Mouse (Mus musculus): ENCODE results near the gene Pramel7. TPM values are rescaled to one million over a fixed set of nuclear protein-coding genes. Genes with fewer than 3 reads are reported as not detected.

The Pramel7 gene
- polyA plus RNA-seq, 1 experiment from 2014 or later: not detected

DNA sequence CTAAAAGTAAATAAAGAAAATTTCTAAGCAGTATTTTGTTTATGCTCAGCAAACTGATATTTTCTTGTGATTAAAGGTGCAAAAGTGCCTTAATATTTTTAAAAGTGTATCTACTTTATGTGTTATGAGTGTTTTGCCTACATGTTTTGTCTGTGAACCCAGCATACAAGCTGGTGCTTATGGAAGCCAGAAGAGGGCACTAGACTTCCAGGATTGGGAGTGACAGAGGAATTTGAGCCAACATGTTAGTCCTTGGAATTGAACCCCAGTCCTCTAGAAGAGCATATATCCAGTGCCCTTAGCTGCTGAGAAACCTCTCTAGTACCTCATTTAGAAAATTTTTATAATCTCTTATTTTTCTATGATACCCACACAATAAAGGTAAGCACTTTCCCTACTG lies 16.7 kb downstream of the Pramel7 start:
- no peak overlapping the region for H3K9ac ChIP-seq (replicated peaks)
- no peak for ATAC-seq (ENCODE audit: low FRiP score, low read depth)
- H3K27me3 ChIP-seq: no peaks in the 10 kb centered on the region

GRCm38 (mm10) chr2:87461769-87462168 lies 35.1 kb downstream of the Pramel7 start:
- H3K4me3 ChIP-seq: no peak overlapping the region

More for the DNA sequence above, 16.7 kb downstream of the Pramel7 start:
- Histone ChIP-seq H3K4me3 (no peak overlapping the region), H3K36me3 (no peaks in the 10 kb centered on the region), H3K9me3 (no peaks in the 10 kb centered on the region), H3K4me2 (replicated peaks) (no peak overlapping the region), H3K4me1 (no peaks in the 10 kb centered on the region), H3K27ac (replicated peaks) (no peak overlapping the region)

GRCm38 (mm10) chr2:87453662-87454061 lies 43.2 kb downstream of the Pramel7 start, which contains the start of gene Olfr1126:
Gene Olfr1126, plus strand, starts transcription at chr2:87453962.
- ATAC-seq (ENCODE audit: low FRiP score, low read depth): no peak
- no peak within 1 kb of the TSS for H3K4me2 ChIP-seq (replicated peaks)
- no peak within 1 kb of the TSS for H3K9ac ChIP-seq (replicated peaks)
- no peaks in the 10 kb centered on the region for H3K9me3 ChIP-seq
- no peaks in the 10 kb centered on the region for H3K4me1 ChIP-seq
- H3K4me3 ChIP-seq: no peak within 1 kb of the TSS
- H3K36me3 ChIP-seq: no peaks in the 10 kb centered on the region
- no peak within 1 kb of the TSS for H3K27ac ChIP-seq (replicated peaks)
- H3K27me3 ChIP-seq: no peaks in the 10 kb centered on the region

More at GRCm38 (mm10) chr2:87461769-87462168, 35.1 kb downstream of the Pramel7 start:
- no peak for ATAC-seq (ENCODE audit: low FRiP score, low read depth)
- H3K9ac ChIP-seq (replicated peaks): no peak overlapping the region
- H3K4me2 ChIP-seq (replicated peaks): no peak overlapping the region
- 94% methylated on average over 4 of the region's 4 CpGs for WGBS
- no peaks in the 10 kb centered on the region for H3K4me1 ChIP-seq
- H3K27ac ChIP-seq (replicated peaks): no peak overlapping the region
- no peaks in the 10 kb centered on the region for H3K9me3 ChIP-seq
- no peaks in the 10 kb centered on the region for H3K36me3 ChIP-seq
- H3K27me3 ChIP-seq: no peaks in the 10 kb centered on the region

Other genes starting within 250 kb of the Pramel7 start
- gene Olfr1115, start 249.1 kb downstream of the Pramel7 start, polyA plus RNA-seq (2016; fragmentation: Nextera tagmentation; extraction: Ambion mirVana): not detected in 2 replicates
- not detected in 2 replicates for gene Olfr1116, start 229.6 kb downstream of the Pramel7 start, polyA plus RNA-seq (2016; fragmentation: Nextera tagmentation; extraction: Ambion mirVana)
- gene Olfr1118, start 189.5 kb downstream of the Pramel7 start, polyA plus RNA-seq (2016; fragmentation: Nextera tagmentation; extraction: Ambion mirVana): not detected in 2 replicates
- not detected in 2 replicates for gene Olfr1120, start 142.3 kb downstream of the Pramel7 start, polyA plus RNA-seq (2016; fragmentation: Nextera tagmentation; extraction: Ambion mirVana)
- gene Olfr1121, start 127.2 kb downstream of the Pramel7 start, polyA plus RNA-seq (2016; fragmentation: Nextera tagmentation; extraction: Ambion mirVana): not detected in 2 replicates
- not detected in 2 replicates for gene Olfr1122, start 111.2 kb downstream of the Pramel7 start, polyA plus RNA-seq (2016; fragmentation: Nextera tagmentation; extraction: Ambion mirVana)
- not detected in 2 replicates for gene Olfr1123, start 80.5 kb downstream of the Pramel7 start, polyA plus RNA-seq (2016; fragmentation: Nextera tagmentation; extraction: Ambion mirVana)
- gene Olfr1124, start 66.8 kb downstream of the Pramel7 start, polyA plus RNA-seq (2016; fragmentation: Nextera tagmentation; extraction: Ambion mirVana): 0.09 and 0.16 TPM in 2 replicates
- not detected in 2 replicates for gene Olfr1126, start 43.1 kb downstream of the Pramel7 start, polyA plus RNA-seq (2016; fragmentation: Nextera tagmentation; extraction: Ambion mirVana)
- gene Pramel6, start 9.5 kb upstream of the Pramel7 start, polyA plus RNA-seq (2016; fragmentation: Nextera tagmentation; extraction: Ambion mirVana): not detected in 2 replicates
- gene Olfr153, start 34.7 kb upstream of the Pramel7 start, polyA plus RNA-seq (2016; fragmentation: Nextera tagmentation; extraction: Ambion mirVana): not detected in 2 replicates
- gene Olfr1128, start 48.4 kb upstream of the Pramel7 start, polyA plus RNA-seq (2016; fragmentation: Nextera tagmentation; extraction: Ambion mirVana): not detected in 2 replicates
- not detected in 2 replicates for gene Olfr1129, start 76.8 kb upstream of the Pramel7 start, polyA plus RNA-seq (2016; fragmentation: Nextera tagmentation; extraction: Ambion mirVana)
- gene Olfr1130, start 109.1 kb upstream of the Pramel7 start, polyA plus RNA-seq (2016; fragmentation: Nextera tagmentation; extraction: Ambion mirVana): not detected in 2 replicates
- gene Olfr1131, start 130.0 kb upstream of the Pramel7 start, polyA plus RNA-seq (2016; fragmentation: Nextera tagmentation; extraction: Ambion mirVana): not detected in 2 replicates
- not detected in 2 replicates for gene Olfr1132, start 140.4 kb upstream of the Pramel7 start, polyA plus RNA-seq (2016; fragmentation: Nextera tagmentation; extraction: Ambion mirVana)
- gene Olfr1133, start 150.3 kb upstream of the Pramel7 start, polyA plus RNA-seq (2016; fragmentation: Nextera tagmentation; extraction: Ambion mirVana): not detected in 2 replicates
- gene Olfr1134, start 161.4 kb upstream of the Pramel7 start, polyA plus RNA-seq (2016; fragmentation: Nextera tagmentation; extraction: Ambion mirVana): not detected in 2 replicates
- not detected in 2 replicates for gene Olfr1135, start 176.6 kb upstream of the Pramel7 start, polyA plus RNA-seq (2016; fragmentation: Nextera tagmentation; extraction: Ambion mirVana)
- not detected in 2 replicates for gene Olfr1136, start 196.9 kb upstream of the Pramel7 start, polyA plus RNA-seq (2016; fragmentation: Nextera tagmentation; extraction: Ambion mirVana)
- not detected in 2 replicates for gene Olfr1137, start 216.1 kb upstream of the Pramel7 start, polyA plus RNA-seq (2016; fragmentation: Nextera tagmentation; extraction: Ambion mirVana)
- not detected in 2 replicates for gene Olfr1138, start 242.9 kb upstream of the Pramel7 start, polyA plus RNA-seq (2016; fragmentation: Nextera tagmentation; extraction: Ambion mirVana)
- not detected in 2 replicates for gene Olfr1140, start 246.7 kb upstream of the Pramel7 start, polyA plus RNA-seq (2016; fragmentation: Nextera tagmentation; extraction: Ambion mirVana)

Measured in midbrain, embryonic 12.5 days (tissue).